Mouse (Mus musculus): ENCODE data around the gene Agpat4.

DNA sequence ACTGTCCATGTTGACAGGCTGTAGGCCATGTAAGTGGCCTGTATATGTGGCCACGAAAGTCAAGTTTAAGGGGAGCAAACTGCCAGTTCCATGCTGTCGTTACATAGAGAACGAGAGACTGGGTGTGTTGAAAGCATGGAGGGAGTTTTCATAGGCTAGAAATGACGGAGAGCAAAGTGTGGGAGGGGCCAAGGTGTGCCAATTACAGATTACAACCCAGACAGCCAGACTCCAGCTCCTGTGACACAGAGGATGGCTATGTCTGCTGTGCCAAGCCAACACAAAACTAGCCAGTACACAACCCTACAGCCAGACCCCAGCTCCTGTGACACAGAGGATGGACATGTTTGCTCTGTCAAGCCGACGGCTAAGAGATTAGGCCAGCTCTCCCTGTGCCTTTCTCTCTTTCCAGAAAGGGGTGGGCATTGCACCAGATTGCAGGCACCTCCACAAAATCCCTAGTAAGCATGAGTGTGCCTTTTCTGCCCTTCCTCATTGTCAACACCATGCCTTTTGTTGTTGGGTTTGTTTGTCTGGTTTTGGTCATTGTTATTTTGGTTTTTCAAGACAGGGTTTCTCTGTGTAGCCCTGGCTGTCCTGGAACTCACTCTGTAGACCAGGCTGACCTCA is 30.8 kb downstream of the Agpat4 start:
- TF ChIP-seq GATA1 (IDR thresholded peaks at IDR 0.05; ENCODE audit: borderline replicate concordance, low read length) (no peak), FLI1 (IDR thresholded peaks at IDR 0.05; ENCODE audit: low read length) (no peak)
